Mouse (Mus musculus) lung, adult 2 months (tissue): Measurements from ENCODE around the gene 1700123L14Rik.
"Not testable (repeated sequence)": the region's sequence is repeated elsewhere in the genome, so short reads cannot be mapped to it uniquely, and the experiment has no call there.

Experiments used
- CTCF ChIP-seq: fragments of 200-500 bp; IDR thresholded peaks from 2 replicates; pipeline ENCODE4 v1.5.1; 2011; ENCODE audit warnings: mild to moderate bottlenecking, low read length, control low read depth; ENCODE audit not compliant: insufficient read depth
- POLR2A ChIP-seq: fragments of 200-500 bp; IDR thresholded peaks from 2 replicates; pipeline ENCODE4 v1.6.1; 2011; ENCODE audit warnings: low read depth, mild to moderate bottlenecking, control low read depth, low read length, borderline replicate concordance; ENCODE audit errors: extremely low read depth

- not testable (repeated sequence) for TF ChIP-seq POLR2A, CTCF
Observed at GRCm38 (mm10) chr6:96198991-96199390, 32.9 kb upstream of the 1700123L14Rik start.
